Comparison of ENCODE assay signal across 20 mouse cellular contexts in genomic region chr5:136494288-136494687, GRCm38 (mm10).
"Had no signal": no experiment of that assay in that cellular context is flagged by ENCODE, and none has a peak within 500 bp of the region (broad histone marks: within the 10 kb centered on the region; RNA-seq: fewer than 3 reads in every experiment).

No protein-coding gene starts in this region.

- H3K27me3 ChIP-seq: liver, embryonic 15.5 days; megakaryocyte, embryonic 14.5 days had no signal

- H3K4me3 ChIP-seq: left cerebral cortex, adult 2 months; liver, embryonic 15.5 days; megakaryocyte, embryonic 14.5 days had no signal

- H3K9ac ChIP-seq: liver, embryonic 15.5 days had no signal

- H3K4me2 ChIP-seq: liver, embryonic 15.5 days; midbrain, embryonic 11.5 days had no signal

- H3K27ac ChIP-seq: left cerebral cortex, adult 2 months; liver, embryonic 15.5 days; stomach, postnatal 0 days had no signal

- DNase-seq: kidney, adult 18-20 months; kidney, adult 9 months; kidney, postnatal 14 days; kidney, postnatal 4 days; layer of hippocampus, adult 9-11 months; layer of hippocampus, postnatal 36 days; lung, adult 2 months; lung, postnatal 14 days; lung, postnatal 4 days; midbrain, embryonic 14.5 days; thymus, adult 2 months; thymus, postnatal 14 days; thymus, postnatal 4 days had no signal

- ATAC-seq: inflammation-experienced regulatory T-cells, adult 6 months; intestine, embryonic 16.5 days had no signal

- H3K36me3 ChIP-seq: liver, embryonic 15.5 days had no signal

- H3K9me3 ChIP-seq: liver, embryonic 15.5 days; megakaryocyte, embryonic 14.5 days had no signal
